Mouse (Mus musculus): ENCODE results near the gene Clec14a.

Gene Clec14a

GRCm38 (mm10) chr12:58268563-58269501, at the start of gene Clec14a:
TSS of gene Clec14a (minus strand) at chr12:58269290.
- DNase-seq: peak; percentile 74

- no peak for DNase-seq
These were observed 38.7 kb upstream of the Clec14a start for GRCm38 (mm10) chr12:58307835-58308234.

GRCm38 (mm10) chr12:58306402-58306801, 37.3 kb upstream of the Clec14a start:
- DNase-seq: peak; percentile 55

- DNase-seq: no peak
These were observed 36.5 kb upstream of the Clec14a start for GRCm38 (mm10) chr12:58305567-58305966.

- peak; percentile 14 for DNase-seq
These were observed 27.9 kb upstream of the Clec14a start for GRCm38 (mm10) chr12:58296980-58297379.

- no peak for DNase-seq
These were observed 16.8 kb upstream of the Clec14a start for GRCm38 (mm10) chr12:58285912-58286311.

- DNase-seq: no peak
These were observed 1.4 kb upstream of the Clec14a start for GRCm38 (mm10) chr12:58270520-58270919.

- no peak for DNase-seq
These were observed 415 bp upstream of the Clec14a start for GRCm38 (mm10) chr12:58269505-58269904.

- DNase-seq: peak; percentile 7
These were observed 916 bp downstream of the Clec14a start for GRCm38 (mm10) chr12:58268186-58268562.

- no peak for DNase-seq
These were observed 1.3 kb downstream of the Clec14a start for GRCm38 (mm10) chr12:58267779-58268178.

- no peak for DNase-seq
These were observed 17.2 kb downstream of the Clec14a start for GRCm38 (mm10) chr12:58251901-58252300.

- no peak for DNase-seq
These were observed 36.6 kb downstream of the Clec14a start for GRCm38 (mm10) chr12:58232489-58232888.

GRCm38 (mm10) chr12:58225644-58226043, 43.4 kb downstream of the Clec14a start:
- no peak for DNase-seq

- DNase-seq: no peak
These were observed 50.0 kb downstream of the Clec14a start for GRCm38 (mm10) chr12:58219078-58219477.

- DNase-seq: no peak
These were observed 52.9 kb downstream of the Clec14a start for GRCm38 (mm10) chr12:58216218-58216617.

All from lung, postnatal 14 days (tissue).